Mouse (Mus musculus): ENCODE data around the gene Peg3.

- TF ChIP-seq CTCF (IDR thresholded peaks at IDR 0.05; ENCODE audit: borderline replicate concordance, extremely low read depth, insufficient read depth, insufficient read length), result no peak
- no peak for TF ChIP-seq POLR2A (IDR thresholded peaks at IDR 0.05; ENCODE audit: borderline replicate concordance, extremely low read depth, insufficient read depth, insufficient read length, poor library complexity, severe bottlenecking)
These were observed 71.6 kb downstream of the Peg3 start for GRCm38 (mm10) chr7:6658606-6659005.

All from brain, embryonic 14.5 days (tissue).